Mouse (Mus musculus): ENCODE data around the gene Actg1.
A peak's percentile ranks its signal among the peaks of the same experiment; 100 is the strongest.

The Actg1 gene

GRCm38 (mm10) chr11:120347791-120348683, at the start of gene Actg1:
Gene Actg1, minus strand, starts transcription at chr11:120348542.
- DNase-seq (ENCODE audit: low spot score) = peak; percentile 71

GRCm38 (mm10) chr11:120397602-120398001, 49.3 kb upstream of the Actg1 start:
- DNase-seq (ENCODE audit: low spot score) = no peak

GRCm38 (mm10) chr11:120395661-120396060, 47.3 kb upstream of the Actg1 start:
- DNase-seq (ENCODE audit: low spot score) = no peak

- no peak for DNase-seq (ENCODE audit: low spot score)
These were observed 40.2 kb upstream of the Actg1 start for GRCm38 (mm10) chr11:120388580-120388979.

- DNase-seq (ENCODE audit: low spot score) = no peak
These were observed 38.8 kb upstream of the Actg1 start for GRCm38 (mm10) chr11:120387157-120387556.

- DNase-seq (ENCODE audit: low spot score) = no peak
These were observed 38.3 kb upstream of the Actg1 start for GRCm38 (mm10) chr11:120386632-120387031.

GRCm38 (mm10) chr11:120382509-120382908, 34.2 kb upstream of the Actg1 start:
- no peak for DNase-seq (ENCODE audit: low spot score)

- DNase-seq (ENCODE audit: low spot score) = no peak
These were observed 32.8 kb upstream of the Actg1 start for GRCm38 (mm10) chr11:120381157-120381556.

GRCm38 (mm10) chr11:120380271-120380670, 31.9 kb upstream of the Actg1 start:
- no peak for DNase-seq (ENCODE audit: low spot score)

GRCm38 (mm10) chr11:120378611-120379540, 30.5 kb upstream of the Actg1 start, which contains the start of gene Faap100:
Gene Faap100, minus strand, starts transcription at chr11:120378764.
- peak; percentile 80 for DNase-seq (ENCODE audit: low spot score)

GRCm38 (mm10) chr11:120378031-120378610, 29.8 kb upstream of the Actg1 start:
- no peak for DNase-seq (ENCODE audit: low spot score)

GRCm38 (mm10) chr11:120377337-120377736, 29.0 kb upstream of the Actg1 start:
- no peak for DNase-seq (ENCODE audit: low spot score)

- DNase-seq (ENCODE audit: low spot score) = no peak
These were observed 28.2 kb upstream of the Actg1 start for GRCm38 (mm10) chr11:120376302-120377160.

GRCm38 (mm10) chr11:120375324-120375723, 27.0 kb upstream of the Actg1 start:
- no peak for DNase-seq (ENCODE audit: low spot score)

- DNase-seq (ENCODE audit: low spot score) = no peak
These were observed 25.7 kb upstream of the Actg1 start for GRCm38 (mm10) chr11:120373820-120374586.

GRCm38 (mm10) chr11:120373025-120373424, 24.7 kb upstream of the Actg1 start:
- DNase-seq (ENCODE audit: low spot score) = no peak

GRCm38 (mm10) chr11:120369656-120370055, 21.3 kb upstream of the Actg1 start:
- DNase-seq (ENCODE audit: low spot score) = no peak

- no peak for DNase-seq (ENCODE audit: low spot score)
These were observed 18.2 kb upstream of the Actg1 start for GRCm38 (mm10) chr11:120366443-120367027.

GRCm38 (mm10) chr11:120362891-120363290, 14.5 kb upstream of the Actg1 start:
- no peak for DNase-seq (ENCODE audit: low spot score)

- no peak for DNase-seq (ENCODE audit: low spot score)
These were observed 13.0 kb upstream of the Actg1 start, which contains the start of gene Fscn2 for GRCm38 (mm10) chr11:120361295-120361694. Gene Fscn2, plus strand, starts transcription at chr11:120361534.

Data from left cerebral cortex, adult 11 months (tissue).